Mouse (Mus musculus) hindbrain, embryonic 12.5 days (tissue): Measurements from ENCODE around the gene Prex1. TPM values are rescaled to one million over a fixed set of nuclear protein-coding genes. Genes with fewer than 3 reads are reported as not detected.

Experiments used
- ATAC-seq: fragments of 200-750 bp; cut with Nextera tagmentation; 2 replicates; pipeline ENCODE4 v1.8.0; 2017; ENCODE audit warnings: moderate TSS enrichment; ENCODE audit not compliant: low FRiP score
- H3K27ac ChIP-seq: fragments of 300-500 bp; sonication (generic); 2 replicates; pipeline ENCODE4 v1.5.1; 2016; ENCODE audit warnings: mild to moderate bottlenecking
- H3K27me3 ChIP-seq: fragments of 300-500 bp; sonication (generic); 2 replicates; pipeline ENCODE4 v1.6.1; 2016; ENCODE audit warnings: mild to moderate bottlenecking
- H3K36me3 ChIP-seq: fragments of 300-500 bp; sonication (generic); 2 replicates; pipeline ENCODE4 v1.6.1; 2016; ENCODE audit warnings: mild to moderate bottlenecking
- H3K4me1 ChIP-seq: fragments of 300-500 bp; sonication (generic); 2 replicates; pipeline ENCODE4 v1.6.1; 2016
- H3K4me2 ChIP-seq: fragments of 300-500 bp; sonication (generic); replicated peaks from 2 replicates; pipeline ENCODE4 v1.6.1; 2016; ENCODE audit warnings: mild to moderate bottlenecking
- H3K4me3 ChIP-seq: fragments of 300-500 bp; sonication (generic); 2 replicates; pipeline ENCODE4 v1.5.1; 2016; ENCODE audit warnings: mild to moderate bottlenecking
- H3K9ac ChIP-seq: fragments of 300-500 bp; sonication (generic); 2 replicates; pipeline ENCODE4 v1.6.1; 2016; ENCODE audit warnings: mild to moderate bottlenecking, moderate library complexity
- H3K9me3 ChIP-seq: fragments of 300-500 bp; sonication (generic); replicated peaks from 2 replicates; pipeline ENCODE4 v1.6.1; 2016; ENCODE audit warnings: mild to moderate bottlenecking
- WGBS: fragments of 180-500 bp; shearing (Covaris S2); methylation state at CpG from one replicate; pipeline ENCODE4 v1.1.7; 2016; 5-methylcytosine and 5-hydroxymethylcytosine counted together
- polyA plus RNA-seq: library from polyadenylated mRNA; unstranded; fragments of >200 nt; fragmentation: Nextera tagmentation; extraction: Ambion mirVana; gene quantifications from 2 replicates; pipeline ENCODE4 v1.2.1, GENCODE M21; 2016

Gene Prex1
- polyA plus RNA-seq, 1 experiment from 2014 or later = 43.8 TPM

DNA sequence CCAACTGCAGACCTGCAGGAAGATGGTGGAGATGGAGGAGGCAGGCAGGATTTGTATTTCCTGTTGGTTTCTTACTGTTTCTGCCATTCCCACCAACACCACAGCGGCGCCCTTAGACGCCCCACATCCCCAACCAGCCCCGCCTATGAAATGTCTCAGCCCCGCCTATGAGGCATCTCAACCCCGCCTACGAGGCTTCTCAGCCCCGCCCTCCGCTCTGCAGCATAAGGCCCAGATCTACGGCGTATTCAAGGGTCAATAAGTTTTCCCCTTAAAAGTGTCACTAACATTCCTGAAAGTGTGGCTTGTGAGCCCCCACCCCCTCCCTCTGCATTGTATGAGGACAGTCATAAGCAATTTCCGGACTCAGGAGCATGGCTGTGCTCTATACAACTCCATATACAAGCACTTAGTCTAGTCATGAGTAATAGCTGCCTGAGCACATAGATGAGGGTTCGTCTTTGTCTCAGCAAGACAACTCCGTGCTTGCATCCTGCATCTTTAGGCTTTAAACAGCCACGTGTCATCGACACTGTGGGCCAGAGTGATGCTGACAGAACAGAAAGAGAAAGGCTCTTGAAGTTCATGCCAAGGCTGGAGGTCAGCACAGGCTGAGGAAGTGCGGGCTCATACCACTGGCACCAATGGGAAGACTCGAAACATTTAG, 160.0 kb downstream of the Prex1 start:
- no peak for ATAC-seq
- H3K4me1 ChIP-seq = peaks cover 45% of the 10 kb centered on the region
- 31% methylated on average over 18 of the region's 18 CpGs for WGBS
- H3K4me3 ChIP-seq = no peak overlapping the region
- H3K4me2 ChIP-seq = no peak overlapping the region
- peaks cover 6% of the 10 kb centered on the region for H3K27me3 ChIP-seq
- H3K9ac ChIP-seq = no peak overlapping the region
- no peaks in the 10 kb centered on the region for H3K9me3 ChIP-seq
- no peak overlapping the region; the same call in 1 of the 2 replicates for H3K27ac ChIP-seq
- H3K36me3 ChIP-seq = no peaks in the 10 kb centered on the region

DNA sequence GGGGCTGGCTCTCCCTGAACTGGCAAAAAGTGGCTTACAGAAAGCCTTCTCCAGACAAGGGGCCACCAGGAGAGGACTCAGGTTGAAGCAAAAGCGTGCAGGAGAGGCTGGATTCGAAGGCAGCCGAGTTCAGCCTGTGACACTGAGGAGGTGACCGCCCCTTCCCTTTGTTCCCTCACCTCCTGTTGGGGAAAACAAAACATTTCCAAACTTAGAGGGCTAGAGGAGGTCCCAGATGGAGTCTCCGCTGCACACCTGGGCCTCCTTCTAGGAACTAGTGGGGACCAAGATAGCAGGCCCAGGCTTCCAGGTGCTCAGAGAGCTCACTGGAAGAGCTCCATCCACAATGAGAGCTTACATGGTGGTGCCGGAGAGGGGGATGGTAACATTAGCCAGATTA, 161.0 kb downstream of the Prex1 start:
- 34% methylated on average over 6 of the region's 6 CpGs for WGBS
- Histone ChIP-seq H3K9ac (no peak overlapping the region), H3K4me3 (no peak overlapping the region), H3K4me2 (no peak overlapping the region), H3K27me3 (peaks cover 6% of the 10 kb centered on the region), H3K36me3 (no peaks in the 10 kb centered on the region), H3K27ac (no peak overlapping the region), H3K9me3 (no peaks in the 10 kb centered on the region), H3K4me1 (peaks cover 35% of the 10 kb centered on the region)
- ATAC-seq = no peak

DNA sequence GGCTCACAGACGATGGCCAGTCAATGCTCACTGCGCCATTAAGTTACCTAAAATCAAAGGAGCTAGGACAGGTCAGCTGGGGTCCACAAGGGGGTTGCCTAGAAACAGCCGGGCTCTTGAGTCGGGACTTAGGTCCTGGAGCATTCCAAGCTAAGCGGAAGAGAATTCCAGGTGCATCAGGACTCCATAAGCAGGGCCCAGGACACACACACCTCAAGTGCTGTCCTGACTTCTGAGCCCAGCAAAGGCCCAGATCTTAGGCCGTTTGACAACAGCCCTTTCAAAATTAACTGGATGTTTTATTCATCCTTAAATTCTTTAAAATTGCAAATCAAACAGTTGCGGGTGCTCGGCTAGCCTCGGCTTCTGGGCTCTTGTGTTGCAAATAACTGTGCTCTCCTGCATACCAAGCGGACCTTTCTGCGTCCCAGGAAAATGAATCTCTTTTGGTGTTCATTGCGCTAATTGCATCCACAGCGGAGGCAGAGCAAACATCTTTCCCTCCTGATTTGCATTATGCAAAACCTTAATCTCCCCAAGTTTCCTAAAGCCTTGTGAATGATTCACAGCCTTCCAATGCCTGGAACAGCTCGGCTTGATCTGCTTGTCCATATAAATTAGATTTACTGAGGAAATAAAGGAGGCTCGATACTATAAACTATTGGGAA, 161.7 kb downstream of the Prex1 start:
- no peak overlapping the region for H3K9ac ChIP-seq
- no peak overlapping the region for H3K4me2 ChIP-seq
- WGBS = 38% methylated on average over 15 of the region's 15 CpGs
- H3K9me3 ChIP-seq = no peaks in the 10 kb centered on the region
- no peaks in the 10 kb centered on the region for H3K27me3 ChIP-seq
- no peak overlapping the region for H3K27ac ChIP-seq
- H3K4me1 ChIP-seq = peaks cover 32% of the 10 kb centered on the region
- no peak overlapping the region for H3K4me3 ChIP-seq
- no peak for ATAC-seq
- H3K36me3 ChIP-seq = no peaks in the 10 kb centered on the region

DNA sequence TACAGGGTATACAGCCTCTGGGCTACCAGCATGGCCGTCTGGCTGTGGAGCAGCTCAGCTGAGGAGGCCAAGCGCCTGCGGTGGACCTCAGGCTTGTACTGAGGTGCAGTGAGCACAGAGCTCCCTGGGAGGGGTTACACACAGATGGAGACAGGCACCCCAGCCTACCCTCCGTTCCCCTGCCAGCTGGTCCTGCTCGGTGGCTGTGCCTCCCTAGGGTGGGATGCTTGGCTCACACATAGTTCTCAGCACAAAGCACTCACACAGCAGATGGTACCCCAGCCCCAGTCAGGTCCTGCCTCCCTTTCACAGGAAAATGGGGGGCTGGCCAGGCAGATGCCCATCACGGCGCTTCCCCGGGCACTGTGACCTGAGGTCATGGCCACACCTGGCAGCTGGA, 163.8 kb downstream of the Prex1 start:
- Histone ChIP-seq H3K36me3 (no peaks in the 10 kb centered on the region), H3K4me3 (no peak overlapping the region), H3K9ac (no peak overlapping the region), H3K27me3 (no peaks in the 10 kb centered on the region), H3K9me3 (no peaks in the 10 kb centered on the region), H3K4me2 (no peak overlapping the region), H3K27ac (peak overlapping the region; percentile 63), H3K4me1 (peaks cover 37% of the 10 kb centered on the region)
- WGBS = 42% methylated on average over 8 of the region's 8 CpGs
- ATAC-seq = peak; percentile 77

DNA sequence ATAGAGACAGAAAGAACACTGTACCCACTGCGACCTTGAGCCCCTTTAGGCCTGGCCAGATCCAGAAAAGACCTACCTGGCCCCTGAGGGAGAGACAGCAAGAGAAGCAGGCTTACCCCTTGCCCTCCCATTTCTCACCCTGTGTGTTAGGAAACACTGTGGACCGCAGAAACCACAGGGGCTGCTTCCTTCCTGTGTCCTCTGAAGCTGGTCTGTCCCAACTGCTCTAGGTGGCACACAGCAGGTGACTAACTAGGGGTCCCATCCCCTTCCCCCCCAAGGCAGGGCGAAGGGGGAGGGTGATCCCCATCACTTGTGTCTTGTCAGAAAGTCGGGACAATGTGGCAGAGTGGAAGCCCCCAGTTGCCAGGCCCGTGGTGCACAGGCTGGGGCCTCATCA, 164.6 kb downstream of the Prex1 start:
- peaks cover 37% of the 10 kb centered on the region for H3K4me1 ChIP-seq
- no peaks in the 10 kb centered on the region for H3K36me3 ChIP-seq
- WGBS = 81% methylated on average over 5 of the region's 5 CpGs
- 0 out of 2 replicates have a peak, but pooled peaks cover 2% of the 10 kb centered on the region for H3K27me3 ChIP-seq
- no peaks in the 10 kb centered on the region for H3K9me3 ChIP-seq
- H3K4me2 ChIP-seq = no peak overlapping the region
- ATAC-seq = no peak
- H3K4me3 ChIP-seq = no peak overlapping the region
- H3K27ac ChIP-seq = peak overlapping the region; percentile 63; the same call in 1 of the 2 replicates
- no peak overlapping the region for H3K9ac ChIP-seq

DNA sequence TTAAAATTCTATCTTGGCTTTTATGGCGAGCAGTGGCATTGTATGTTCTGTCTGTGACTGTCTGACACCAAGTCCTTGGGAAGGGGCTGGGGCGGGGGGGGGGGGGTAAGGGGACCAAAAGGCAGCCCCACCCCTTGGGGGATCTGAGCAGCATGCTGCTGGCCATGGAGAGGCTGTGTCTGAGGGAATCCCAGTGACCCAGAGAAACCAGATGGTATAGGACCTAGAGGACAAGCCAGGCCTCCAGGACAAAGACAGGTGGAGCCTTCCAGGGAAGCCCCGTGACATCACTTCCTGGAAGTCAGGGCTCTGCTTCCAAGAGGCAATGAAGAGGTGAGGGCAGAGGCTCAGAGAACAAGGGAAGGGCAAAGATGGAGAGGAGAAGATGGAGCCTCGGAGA, 168.1 kb downstream of the Prex1 start:
- ATAC-seq = no peak
- Histone ChIP-seq H3K4me3 (no peak overlapping the region), H3K9ac (peak overlapping the region; percentile 18; the same call in 1 of the 2 replicates), H3K27me3 (peaks cover 2% of the 10 kb centered on the region; the same call in 1 of the 2 replicates), H3K4me1 (peaks cover 38% of the 10 kb centered on the region), H3K4me2 (no peak overlapping the region), H3K36me3 (no peaks in the 10 kb centered on the region), H3K9me3 (peaks cover 4% of the 10 kb centered on the region; the same call in 1 of the 2 replicates), H3K27ac (no peak overlapping the region)
- 71% methylated on average over 4 of the region's 4 CpGs for WGBS

DNA sequence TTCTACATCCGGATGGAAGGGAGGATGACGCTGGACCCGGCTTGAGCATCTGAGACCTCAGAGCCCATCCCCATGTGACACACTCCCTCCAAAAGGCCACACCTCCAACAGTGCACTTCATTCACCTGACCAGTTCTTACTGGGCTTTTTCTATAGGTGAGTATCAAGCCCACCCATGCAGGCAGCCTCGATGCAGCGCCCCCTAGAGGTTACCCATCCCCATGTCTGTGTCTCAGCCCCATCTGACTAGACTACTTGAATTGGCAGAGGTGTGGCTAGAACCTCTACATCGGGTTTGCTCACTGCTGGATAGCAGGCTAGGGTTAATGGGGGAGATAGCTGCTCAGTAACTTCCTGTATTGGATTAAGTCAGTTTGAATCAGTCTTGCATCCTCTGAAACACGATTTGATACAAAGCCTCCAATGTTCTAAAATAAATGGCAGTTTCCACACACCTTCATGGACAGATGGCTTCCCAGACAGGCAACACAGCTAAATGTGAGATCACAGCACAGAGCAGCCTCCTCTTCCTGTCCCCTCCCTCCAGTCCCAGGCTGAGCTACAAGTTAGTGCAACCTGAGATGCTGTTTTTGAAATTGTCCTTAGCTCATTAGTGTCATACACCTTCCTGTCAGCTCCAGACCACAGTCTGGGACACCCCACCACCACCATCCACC, 168.9 kb downstream of the Prex1 start:
- Histone ChIP-seq H3K4me1 (peaks cover 32% of the 10 kb centered on the region), H3K4me2 (no peak overlapping the region), H3K27ac (no peak overlapping the region), H3K27me3 (peaks cover 2% of the 10 kb centered on the region; the same call in 1 of the 2 replicates), H3K4me3 (no peak overlapping the region), H3K9me3 (peaks cover 4% of the 10 kb centered on the region; the same call in 1 of the 2 replicates), H3K36me3 (no peaks in the 10 kb centered on the region), H3K9ac (no peak overlapping the region)
- 58% methylated on average over 7 of the region's 7 CpGs for WGBS
- no peak for ATAC-seq

DNA sequence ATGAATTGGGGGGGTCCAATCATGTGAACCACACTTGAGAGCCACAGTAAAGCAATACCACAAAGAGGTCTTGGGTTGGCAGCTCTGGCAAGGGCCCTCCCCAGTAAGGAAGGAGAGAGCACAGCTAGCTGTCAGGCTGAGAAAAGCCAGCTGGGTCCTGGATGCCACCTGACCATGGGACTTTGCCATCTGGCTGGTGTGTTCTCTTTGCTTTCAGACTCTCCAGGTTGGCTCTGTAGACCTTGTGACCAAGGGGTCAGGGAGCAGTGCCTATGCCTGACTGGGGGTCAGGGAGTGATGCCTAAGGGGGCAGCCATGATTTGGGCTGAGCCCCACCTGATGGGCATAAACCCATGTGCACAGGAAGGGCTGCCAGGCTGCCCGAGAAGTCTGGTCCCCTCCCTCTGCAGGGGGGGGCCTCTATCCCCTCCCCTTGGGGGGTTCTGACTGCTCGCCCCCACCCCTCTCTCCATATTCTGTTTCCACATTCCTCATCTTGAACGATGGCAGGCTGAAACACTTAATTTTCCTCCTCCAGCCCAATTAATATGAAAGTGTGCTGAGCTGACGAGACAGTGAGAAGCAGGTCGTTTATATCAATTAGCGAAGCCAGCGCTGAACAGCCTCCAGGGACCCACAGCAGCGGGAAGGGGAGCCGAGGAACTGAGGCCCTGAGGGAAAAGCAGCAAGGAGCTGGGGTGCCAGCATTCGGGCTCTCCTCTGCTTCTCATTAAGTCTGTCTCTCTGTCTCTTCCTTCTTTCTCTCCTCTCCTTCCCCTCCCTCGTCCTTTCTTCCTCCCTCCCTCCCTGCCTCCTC, 172.3 kb downstream of the Prex1 start:
- Histone ChIP-seq H3K27ac (peak overlapping the region; percentile 64), H3K4me3 (no peak overlapping the region), H3K4me1 (peaks cover 29% of the 10 kb centered on the region), H3K9ac (no peak overlapping the region), H3K9me3 (peaks cover 4% of the 10 kb centered on the region; the same call in 1 of the 2 replicates), H3K27me3 (peaks cover 2% of the 10 kb centered on the region; the same call in 1 of the 2 replicates), H3K36me3 (no peaks in the 10 kb centered on the region), H3K4me2 (peak overlapping the region; percentile 24; the same call in 1 of the 2 replicates)
- ATAC-seq = 0 out of 2 replicates have a peak, but pooled peaks have one; percentile 38
- WGBS = 14% methylated on average over 11 of the region's 11 CpGs

DNA sequence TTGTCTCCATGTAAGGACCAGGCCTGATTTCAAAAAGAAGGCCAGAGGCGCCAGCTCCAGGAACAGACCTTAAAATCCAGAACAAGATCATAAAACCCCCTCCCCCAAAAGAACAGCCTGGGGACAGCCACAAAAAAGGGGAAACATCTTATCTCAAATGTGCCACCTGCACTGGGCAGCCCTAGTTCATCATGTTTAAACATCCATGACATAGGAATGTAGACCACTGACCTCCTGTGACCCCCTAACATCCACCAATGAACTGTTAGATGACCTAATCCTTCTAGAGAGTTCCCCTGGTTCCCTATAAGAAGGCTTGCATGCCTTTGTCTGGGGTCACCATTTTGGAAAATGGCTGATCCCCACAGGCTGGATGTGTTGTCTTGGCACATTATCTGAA, 173.4 kb downstream of the Prex1 start:
- no peak overlapping the region for H3K27ac ChIP-seq
- H3K9ac ChIP-seq = no peak overlapping the region
- no peaks in the 10 kb centered on the region for H3K36me3 ChIP-seq
- H3K4me3 ChIP-seq = no peak overlapping the region
- 94% methylated on average over 1 of the region's 1 CpGs for WGBS
- H3K4me2 ChIP-seq = no peak overlapping the region
- H3K27me3 ChIP-seq = peaks cover 2% of the 10 kb centered on the region; the same call in 1 of the 2 replicates
- peaks cover 21% of the 10 kb centered on the region for H3K4me1 ChIP-seq
- peaks cover 4% of the 10 kb centered on the region; the same call in 1 of the 2 replicates for H3K9me3 ChIP-seq
- no peak for ATAC-seq

DNA sequence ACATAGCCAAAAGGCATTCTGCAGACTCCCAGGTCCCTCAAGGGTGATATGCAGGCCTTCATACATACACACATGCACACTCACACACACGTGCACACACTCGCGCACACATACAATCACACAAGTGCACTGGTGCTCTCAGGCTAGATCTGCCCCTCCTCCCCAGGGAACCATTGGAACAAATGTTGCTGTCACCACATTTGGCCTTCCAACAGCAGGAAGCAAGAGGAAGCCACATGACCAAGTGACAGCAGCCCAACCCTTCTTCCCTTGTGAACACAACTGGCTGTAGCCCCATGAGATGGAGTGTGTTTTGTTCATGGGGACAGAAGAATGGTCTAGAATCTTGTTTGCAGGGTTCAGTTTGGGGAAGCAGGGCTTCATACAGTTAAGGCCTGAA, 176.7 kb downstream of the Prex1 start:
- no peak for ATAC-seq
- no peak overlapping the region for H3K4me3 ChIP-seq
- peaks cover 18% of the 10 kb centered on the region for H3K4me1 ChIP-seq
- H3K9ac ChIP-seq = no peak overlapping the region
- no peak overlapping the region for H3K4me2 ChIP-seq
- 93% methylated on average over 3 of the region's 3 CpGs for WGBS
- H3K9me3 ChIP-seq = 0 out of 2 replicates have a peak, but pooled peaks cover 3% of the 10 kb centered on the region
- H3K27ac ChIP-seq = no peak overlapping the region
- H3K36me3 ChIP-seq = no peaks in the 10 kb centered on the region
- no peaks in the 10 kb centered on the region; the same call in 1 of the 2 replicates for H3K27me3 ChIP-seq

DNA sequence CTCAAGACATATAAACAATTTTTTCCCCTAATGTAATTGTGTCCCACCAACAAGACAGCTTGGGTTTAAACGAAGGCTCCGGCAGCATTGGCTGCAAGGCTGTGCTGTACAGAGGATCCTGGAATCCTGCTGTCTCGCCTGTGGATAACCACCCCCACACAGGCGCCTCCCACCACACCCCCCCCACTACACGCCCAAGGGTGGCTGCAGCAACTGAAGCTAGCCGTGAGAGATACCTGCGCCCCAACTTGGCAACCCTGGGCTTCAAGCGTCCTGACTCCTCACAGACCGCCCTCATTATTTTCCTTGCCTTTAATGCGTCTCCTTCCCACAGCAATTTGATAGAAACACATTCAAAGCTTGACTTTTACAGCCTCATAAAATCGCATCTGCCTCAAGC, 178.1 kb downstream of the Prex1 start:
- Histone ChIP-seq H3K27me3 (no peaks in the 10 kb centered on the region), H3K4me3 (no peak overlapping the region), H3K9ac (no peak overlapping the region), H3K4me2 (no peak overlapping the region), H3K27ac (no peak overlapping the region), H3K9me3 (0 out of 2 replicates have a peak, but pooled peaks cover 3% of the 10 kb centered on the region), H3K36me3 (no peaks in the 10 kb centered on the region), H3K4me1 (0 out of 2 replicates have a peak, but pooled peaks cover 4% of the 10 kb centered on the region)
- WGBS = 91% methylated on average over 11 of the region's 11 CpGs
- no peak for ATAC-seq
